Mouse (Mus musculus) gastrocnemius, adult 18-20 months (tissue): ENCODE measurements at regions not wholly inside any gene's neighbourhood (a gene's known extent, or its start where the extent isn't known, plus 50 kb on each side); places are given as distances from the start of the nearest gene placed in this dataset.

Source experiments
- DNase-seq: peaks from one replicate; pipeline ENCODE4 v3.0.0; 2021; ENCODE audit warnings: low spot score

GRCm38 (mm10) chr8:8102010-8102727, 558.9 kb downstream of the Efnb2 start:
- no peak for DNase-seq

GRCm38 (mm10) chr8:8092551-8092950, 568.5 kb downstream of the Efnb2 start:
- DNase-seq = no peak

GRCm38 (mm10) chr8:8084652-8085051, 576.4 kb downstream of the Efnb2 start:
- no peak for DNase-seq

GRCm38 (mm10) chr8:8064074-8064473, 597.0 kb downstream of the Efnb2 start:
- no peak for DNase-seq

- DNase-seq = no peak
These were observed 606.7 kb downstream of the Efnb2 start for GRCm38 (mm10) chr8:8054224-8054916.

- no peak for DNase-seq
These were observed 609.9 kb downstream of the Efnb2 start for GRCm38 (mm10) chr8:8051186-8051585.

- no peak for DNase-seq
These were observed 610.3 kb downstream of the Efnb2 start for GRCm38 (mm10) chr8:8050778-8051177.

GRCm38 (mm10) chr8:8044926-8045325, 616.1 kb downstream of the Efnb2 start:
- no peak for DNase-seq

- no peak for DNase-seq
These were observed 616.7 kb downstream of the Efnb2 start for GRCm38 (mm10) chr8:8044296-8044695.

GRCm38 (mm10) chr8:8037929-8038328, 623.1 kb downstream of the Efnb2 start:
- no peak for DNase-seq

GRCm38 (mm10) chr8:8011151-8011550, 649.9 kb downstream of the Efnb2 start:
- DNase-seq = no peak

- no peak for DNase-seq
These were observed 666.1 kb downstream of the Efnb2 start for GRCm38 (mm10) chr8:7994905-7995304.

GRCm38 (mm10) chr8:7988820-7989219, 672.2 kb downstream of the Efnb2 start:
- no peak for DNase-seq

- DNase-seq = no peak
These were observed 684.0 kb downstream of the Efnb2 start for GRCm38 (mm10) chr8:7977020-7977419.

GRCm38 (mm10) chr8:7973791-7974190, 687.3 kb downstream of the Efnb2 start:
- no peak for DNase-seq

- DNase-seq = no peak
These were observed 696.8 kb downstream of the Efnb2 start for GRCm38 (mm10) chr8:7964276-7964675.

- DNase-seq = no peak
These were observed 704.3 kb downstream of the Efnb2 start for GRCm38 (mm10) chr8:7956745-7957144.

GRCm38 (mm10) chr8:7954851-7955250, 706.2 kb downstream of the Efnb2 start:
- no peak for DNase-seq

- no peak for DNase-seq
These were observed 714.9 kb downstream of the Efnb2 start for GRCm38 (mm10) chr8:7945966-7946775.

GRCm38 (mm10) chr8:7936596-7936995, 724.4 kb downstream of the Efnb2 start:
- no peak for DNase-seq

- DNase-seq = no peak
These were observed 741.6 kb downstream of the Efnb2 start for GRCm38 (mm10) chr8:7919416-7919815.

GRCm38 (mm10) chr8:7894338-7894737, 766.7 kb downstream of the Efnb2 start:
- DNase-seq = no peak
